Mouse (Mus musculus) megakaryocyte-erythroid progenitor cell, adult 5-6 weeks (primary cell): ENCODE results near the gene Man1c1. TPM values are rescaled to one million over a fixed set of nuclear protein-coding genes. Genes with fewer than 3 reads are reported as not detected.

Experiments
- ATAC-seq: replicated peaks from 2 replicates; pipeline ENCODE4 v1.8.0; 2016; ENCODE audit warnings: mild to moderate bottlenecking, inconsistent platforms; ENCODE audit not compliant: severe bottlenecking, poor library complexity, low FRiP score, low TSS enrichment
- total RNA-seq, 2 experiments: library from RNA; stranded (forward) in 1 of 2; stranded (reverse) in 1 of 2; fragments of 200-1000, 215-1000 nt in 1 of 2; fragments of >200 nt in 1 of 2; fragmentation: Nextera tagmentation in 1 of 2; gene quantifications; 2 replicates each; pipeline ENCODE4 v1.2.3; 2014 to 2017

Man1c1 gene
- total RNA-seq, 2 experiments from 2014 or later: 0.59 TPM; not detected in 1

DNA sequence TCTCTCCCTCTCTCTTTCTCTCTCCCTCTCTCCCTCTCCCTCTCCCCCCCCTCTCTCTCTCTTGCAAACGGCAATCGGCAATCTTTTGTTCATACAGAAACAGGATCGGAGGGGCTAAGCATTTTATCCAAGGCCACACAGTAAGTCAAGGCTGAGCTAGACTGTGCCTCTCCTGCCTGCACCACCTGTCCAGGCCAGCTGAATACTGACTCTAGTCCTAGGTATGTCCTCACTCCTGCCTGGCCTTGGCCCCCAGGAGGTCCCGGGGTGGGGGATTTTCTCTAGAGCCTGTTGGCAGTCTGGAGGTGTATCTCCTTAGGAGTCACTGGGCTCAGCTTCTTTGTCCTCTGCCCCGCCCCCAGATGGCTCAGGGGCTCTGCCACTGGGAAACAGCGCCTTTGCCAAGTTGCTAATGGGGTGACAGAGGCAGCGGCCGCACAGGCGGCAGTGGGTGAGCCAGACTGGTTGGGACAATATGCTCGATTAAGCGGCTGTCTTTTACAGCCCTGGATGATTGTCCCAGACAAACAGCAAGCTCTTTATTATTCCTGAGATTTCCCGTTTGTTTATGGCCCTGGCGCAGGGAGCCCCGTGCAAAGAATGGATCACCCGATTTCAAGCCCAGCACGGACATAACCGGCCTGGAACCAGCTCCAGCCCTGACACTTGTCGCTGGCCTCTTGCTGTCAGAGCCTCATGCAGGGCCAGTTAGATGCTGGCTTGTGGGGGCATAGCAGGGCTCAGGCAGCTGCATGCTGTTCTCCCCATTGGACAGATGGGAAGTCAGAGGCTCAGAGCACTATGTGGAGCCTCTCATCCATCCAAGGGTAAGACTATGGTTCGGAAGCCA, 136.5 kb downstream of the Man1c1 start:
- ATAC-seq: no peak

DNA sequence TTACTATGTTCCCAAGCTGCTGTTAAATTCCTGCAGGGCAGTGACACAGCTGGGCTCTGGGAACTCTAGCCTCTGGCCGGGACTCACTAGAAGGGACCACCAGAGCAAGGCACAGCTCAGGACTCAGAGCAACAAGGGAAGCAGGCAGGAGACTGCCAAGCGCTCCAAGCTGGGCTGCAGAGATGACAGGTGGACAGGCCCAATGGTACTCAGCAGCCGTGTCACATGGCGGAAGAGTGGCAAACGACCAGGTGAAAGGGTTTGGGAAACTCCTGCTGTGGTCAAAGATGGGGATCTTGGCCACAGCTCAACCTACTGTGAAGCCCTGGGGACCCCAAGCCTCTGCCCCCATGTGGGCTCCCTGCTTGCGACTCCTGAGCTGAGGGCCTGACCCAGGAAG, 140.0 kb downstream of the Man1c1 start:
- peak; percentile 11; the same call in 1 of the 2 replicates for ATAC-seq

DNA sequence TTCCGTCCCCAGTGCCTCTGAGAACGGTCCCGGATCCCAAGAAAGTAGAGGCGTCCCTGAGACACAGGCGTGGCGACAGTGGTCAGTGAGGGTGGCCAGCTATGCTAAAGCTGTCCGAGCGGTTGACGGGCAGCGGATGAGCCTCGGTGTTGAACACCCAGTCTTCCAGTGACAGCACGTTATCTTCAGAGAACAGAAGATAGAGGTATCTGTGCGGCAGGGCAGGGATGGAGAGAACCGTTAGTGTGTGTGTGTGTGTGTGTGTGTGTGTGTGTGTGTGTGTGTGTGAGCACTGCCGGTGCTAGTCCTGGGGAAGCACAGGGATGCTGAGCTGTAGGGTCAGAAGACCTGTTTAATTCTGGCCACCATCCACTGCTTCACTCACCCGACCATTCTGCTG, 140.5 kb downstream of the Man1c1 start:
- peak; percentile 51; the same call in 1 of the 2 replicates for ATAC-seq

DNA sequence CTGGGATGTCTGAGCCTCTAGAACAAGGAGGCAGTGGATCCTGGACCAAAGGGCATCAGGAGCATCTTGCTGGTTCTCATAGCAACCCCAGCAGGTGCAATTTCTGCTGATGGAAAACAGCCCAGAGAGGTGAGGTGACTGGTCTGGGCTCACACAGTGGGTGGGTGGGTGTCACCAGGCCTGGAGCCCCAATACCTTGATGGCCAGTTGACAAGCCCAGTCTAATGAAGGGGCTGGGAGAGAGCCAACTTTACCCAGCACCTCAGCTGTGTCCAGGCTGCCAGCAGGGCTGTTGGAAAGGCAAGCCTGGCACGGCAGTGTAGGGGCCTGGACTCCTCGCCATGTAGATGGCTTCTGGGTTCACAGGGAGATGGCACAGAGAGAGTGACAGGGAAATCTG, 142.1 kb downstream of the Man1c1 start:
- no peak for ATAC-seq

DNA sequence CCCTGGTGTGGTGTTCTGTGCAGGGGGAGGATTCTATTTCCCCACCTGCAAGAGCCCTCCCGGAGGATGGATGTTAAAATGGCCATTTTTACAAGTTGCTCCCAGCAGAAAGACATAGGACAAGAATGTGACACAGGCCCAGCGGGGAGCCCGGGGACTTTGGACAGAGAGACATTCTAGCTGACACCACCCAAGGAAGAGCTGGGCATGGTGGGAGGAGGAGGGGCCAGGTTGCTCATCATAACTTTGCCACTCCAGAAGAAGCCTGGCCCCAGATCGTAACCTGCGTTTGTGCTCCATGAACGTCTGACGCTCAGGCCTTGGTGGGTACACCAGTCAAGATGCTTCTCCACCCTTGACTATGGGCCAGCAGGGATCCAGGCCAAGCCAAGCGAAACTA, 143.4 kb downstream of the Man1c1 start:
- ATAC-seq: no peak

DNA sequence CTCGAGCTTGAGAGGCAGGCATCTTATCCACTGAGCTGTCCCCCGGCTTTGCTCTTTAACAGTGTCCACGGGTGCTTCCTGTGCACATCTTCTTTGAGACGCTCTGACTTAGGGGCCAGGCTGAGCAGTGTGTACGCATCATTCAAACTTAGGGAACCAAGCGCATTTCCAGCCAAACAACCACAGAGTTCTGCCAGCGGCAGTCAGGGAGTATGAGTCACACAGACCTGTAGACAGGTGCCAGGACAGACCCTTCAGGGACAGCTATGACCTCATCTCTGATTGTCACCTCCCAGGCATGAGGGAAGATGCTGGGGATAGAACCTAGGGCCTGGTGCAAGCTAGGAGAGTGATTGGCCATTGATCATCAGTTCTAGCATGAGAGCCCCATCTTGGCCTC, 144.9 kb downstream of the Man1c1 start:
- ATAC-seq: no peak

DNA sequence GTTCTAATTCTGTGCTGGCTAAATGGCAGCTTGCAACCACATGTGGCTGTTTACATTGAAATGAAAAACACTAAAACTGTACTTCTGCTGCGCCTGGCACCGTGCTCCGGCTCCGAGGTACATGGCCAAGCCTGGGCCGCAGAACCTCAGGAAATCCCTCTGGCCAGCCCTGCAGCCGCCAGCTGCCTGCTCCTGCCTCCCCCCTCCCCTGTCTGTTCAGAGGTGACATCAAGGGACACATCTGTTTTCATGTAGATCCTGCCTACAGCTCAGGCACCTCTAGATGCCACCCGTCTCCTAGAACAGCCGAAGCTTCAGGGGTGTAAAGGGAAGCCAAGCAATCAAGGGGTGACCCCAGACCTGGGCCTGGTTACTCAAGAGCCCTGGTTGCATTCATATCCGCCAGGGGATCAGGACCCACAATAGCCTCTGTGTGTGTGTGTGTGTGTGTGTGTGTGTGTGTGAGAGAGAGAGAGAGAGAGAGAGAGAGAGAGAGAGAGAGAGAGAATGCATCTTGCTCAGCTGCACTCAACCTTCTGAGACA, 145.4 kb downstream of the Man1c1 start:
- ATAC-seq: no peak

DNA sequence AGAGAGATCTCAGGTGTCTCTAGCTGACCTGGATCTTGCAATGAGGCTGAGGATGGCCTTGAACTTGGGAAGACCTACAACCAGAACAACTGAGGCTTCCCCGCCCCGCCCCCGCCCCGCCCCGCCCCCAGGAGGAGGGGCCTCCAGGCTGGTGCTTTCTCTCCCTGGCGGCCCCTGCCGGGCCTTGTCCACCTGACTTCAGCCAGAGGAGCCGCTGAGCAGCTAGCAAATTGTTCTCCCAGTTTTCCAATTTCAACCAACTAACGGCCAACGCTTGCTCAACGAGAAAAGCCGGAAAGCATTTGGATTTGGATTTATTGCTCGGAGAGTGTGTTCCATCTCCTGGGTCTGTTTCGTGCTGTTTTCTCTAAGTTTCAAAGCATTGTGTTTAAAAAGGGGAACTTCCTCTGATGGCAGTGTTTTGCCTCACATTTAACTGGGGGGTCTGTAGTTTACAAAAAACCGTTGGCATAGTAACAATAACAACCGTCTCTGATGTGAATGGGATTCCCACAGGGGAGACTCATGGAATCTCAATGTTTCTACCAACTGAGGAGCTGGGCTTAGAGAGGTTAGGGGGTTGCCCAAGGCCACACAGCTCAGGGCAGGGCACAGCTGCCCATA, 146.4 kb downstream of the Man1c1 start:
- ATAC-seq: 0 out of 2 replicates have a peak, but pooled peaks have one; percentile 35

DNA sequence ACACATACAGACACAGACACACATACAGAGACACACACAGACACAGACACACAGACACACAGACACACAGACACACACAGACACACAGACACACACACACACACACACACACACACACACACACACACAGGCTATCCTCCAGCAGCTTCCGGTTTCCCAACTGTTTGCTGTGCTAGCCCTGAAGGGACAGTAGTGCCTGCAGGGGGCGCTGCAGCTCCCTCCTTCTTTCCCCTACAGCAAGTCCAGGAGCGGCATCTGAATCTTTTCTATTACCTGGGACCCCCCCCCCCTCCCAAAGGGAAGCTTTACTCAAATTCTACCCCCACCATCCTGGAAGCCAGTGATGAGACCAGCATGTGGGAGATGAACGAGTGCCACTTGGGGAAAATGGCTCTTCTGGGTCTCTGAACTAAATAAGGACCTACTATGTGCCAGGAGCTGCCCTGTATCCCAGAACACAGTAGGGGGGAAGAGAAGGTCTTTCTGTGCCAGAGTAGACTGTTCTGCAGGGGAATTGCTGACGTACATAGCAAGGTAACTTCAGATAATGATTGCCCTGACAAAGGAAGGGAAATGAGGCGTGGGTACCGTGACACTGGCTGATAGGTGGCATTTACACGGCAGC, 148.0 kb downstream of the Man1c1 start:
- ATAC-seq: no peak

DNA sequence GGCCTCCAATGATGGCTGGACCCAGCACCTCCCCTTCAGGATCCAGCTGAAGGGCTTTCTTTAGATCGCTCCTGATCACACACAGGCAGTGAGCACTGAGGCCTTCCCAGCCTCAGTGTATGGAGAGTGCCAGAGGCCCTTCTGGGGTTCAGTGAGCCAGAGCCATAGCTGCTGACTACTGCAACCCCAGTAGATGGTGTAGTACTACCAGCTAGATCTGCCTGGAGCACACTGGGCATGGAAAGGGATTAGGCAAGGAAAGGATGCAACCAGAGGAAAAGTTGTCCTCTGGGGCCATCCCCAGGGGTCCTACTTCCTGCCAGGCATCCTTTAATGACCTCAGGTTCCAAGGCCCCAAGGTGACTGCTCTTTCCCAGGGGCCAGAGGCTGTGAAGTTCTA, 150.5 kb downstream of the Man1c1 start:
- no peak for ATAC-seq

DNA sequence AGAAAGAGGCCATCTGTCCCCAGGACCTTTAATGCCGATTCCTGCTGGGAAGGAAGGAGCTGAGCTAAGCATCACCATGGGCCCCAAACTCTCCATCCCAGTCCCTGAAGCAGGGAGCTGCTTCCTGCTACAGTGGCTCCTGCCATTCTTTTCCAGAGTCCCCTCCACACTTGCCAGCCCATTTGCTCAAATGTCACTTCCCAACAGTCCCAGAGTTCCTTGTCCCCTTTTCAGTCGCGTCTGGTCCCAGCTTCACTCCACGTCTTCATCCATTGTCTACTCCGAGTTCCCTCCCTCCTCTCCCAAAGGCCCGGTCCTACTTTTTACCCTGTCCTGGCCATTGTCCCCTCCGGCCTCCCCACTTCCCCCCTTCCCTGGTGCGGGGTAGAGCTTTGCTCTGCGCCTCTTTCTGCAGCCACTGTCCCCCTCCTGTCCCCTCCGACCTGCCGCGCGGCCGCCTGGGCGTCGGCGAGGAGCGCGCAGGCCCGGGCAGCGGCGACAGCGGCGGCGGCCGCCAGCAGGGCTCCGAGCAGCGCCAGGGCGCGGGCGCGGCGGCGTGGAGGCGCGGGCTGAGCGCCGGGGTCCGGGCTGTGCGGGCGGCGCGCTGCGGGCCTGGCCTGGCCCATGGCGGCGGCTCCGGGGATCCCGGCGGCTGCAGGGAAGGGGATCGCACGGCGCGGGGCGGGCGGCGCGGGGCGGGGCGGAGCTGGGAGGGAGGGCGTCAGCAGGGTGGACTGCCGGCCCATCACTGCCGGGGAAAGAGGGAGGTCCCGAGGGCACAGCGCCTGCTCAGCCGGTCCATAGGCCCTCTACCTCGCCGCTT, 152.4 kb downstream of the Man1c1 start, which contains the start of gene Selenon:
Selenon (minus strand) TSS at position 673 of the 823 bp plus-strand sequence.
- no peak for ATAC-seq

DNA sequence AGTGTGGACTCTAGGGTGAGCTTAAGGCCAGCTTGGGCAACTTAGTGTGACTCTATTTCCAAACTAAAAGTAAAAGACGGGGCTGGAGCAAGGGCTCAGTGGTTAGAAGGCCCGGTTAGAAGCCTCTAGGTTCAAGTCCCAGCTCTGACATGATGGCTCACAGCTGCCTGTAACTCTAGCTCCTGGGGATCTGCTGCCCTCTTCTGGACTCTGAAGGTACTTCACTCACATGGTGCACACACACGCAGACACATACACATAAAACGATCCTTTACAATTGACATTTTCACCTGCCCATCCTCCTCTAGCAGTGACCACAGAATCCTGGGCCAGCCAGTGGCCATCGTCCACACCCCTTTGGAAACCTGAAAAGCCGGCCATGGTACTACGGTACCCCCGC, 154.2 kb downstream of the Man1c1 start:
- ATAC-seq: no peak

DNA sequence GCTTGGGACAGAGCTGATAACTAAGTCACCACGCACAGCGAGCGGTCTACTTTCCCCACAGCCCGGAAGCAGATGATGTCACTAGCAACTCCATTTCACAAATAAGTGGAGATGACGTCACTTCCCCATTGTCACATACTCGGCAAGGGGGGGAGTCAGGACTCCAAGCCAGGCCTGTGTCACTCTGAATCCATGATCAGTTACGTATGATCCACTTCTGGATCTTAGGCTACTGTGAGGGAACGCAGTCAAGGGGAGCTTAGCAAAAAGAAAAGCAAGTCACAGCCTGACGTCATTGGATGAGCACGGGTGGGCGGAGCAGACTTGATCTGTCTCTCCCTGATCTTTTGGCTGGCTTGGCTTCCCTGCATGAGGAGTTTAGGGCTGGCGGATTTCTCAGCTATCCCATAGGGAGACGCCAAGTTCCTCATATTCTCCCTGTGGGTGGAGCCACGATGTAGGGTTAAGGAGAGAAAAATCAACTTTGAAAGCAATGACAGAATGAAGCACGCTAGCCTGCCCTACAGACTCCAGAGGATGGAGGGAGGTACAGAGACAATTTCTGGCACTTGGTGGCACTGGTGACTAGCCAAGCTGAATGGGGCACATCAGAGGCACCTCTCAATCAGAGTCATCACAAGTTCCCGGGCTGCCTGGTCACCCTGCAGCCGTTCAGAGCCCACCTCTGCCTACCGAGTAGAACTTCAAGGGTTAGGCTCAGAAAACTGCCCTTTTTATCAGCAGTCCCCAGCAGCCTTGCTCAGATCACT, 155.7 kb downstream of the Man1c1 start:
- peak; percentile 43; the same call in 1 of the 2 replicates for ATAC-seq

DNA sequence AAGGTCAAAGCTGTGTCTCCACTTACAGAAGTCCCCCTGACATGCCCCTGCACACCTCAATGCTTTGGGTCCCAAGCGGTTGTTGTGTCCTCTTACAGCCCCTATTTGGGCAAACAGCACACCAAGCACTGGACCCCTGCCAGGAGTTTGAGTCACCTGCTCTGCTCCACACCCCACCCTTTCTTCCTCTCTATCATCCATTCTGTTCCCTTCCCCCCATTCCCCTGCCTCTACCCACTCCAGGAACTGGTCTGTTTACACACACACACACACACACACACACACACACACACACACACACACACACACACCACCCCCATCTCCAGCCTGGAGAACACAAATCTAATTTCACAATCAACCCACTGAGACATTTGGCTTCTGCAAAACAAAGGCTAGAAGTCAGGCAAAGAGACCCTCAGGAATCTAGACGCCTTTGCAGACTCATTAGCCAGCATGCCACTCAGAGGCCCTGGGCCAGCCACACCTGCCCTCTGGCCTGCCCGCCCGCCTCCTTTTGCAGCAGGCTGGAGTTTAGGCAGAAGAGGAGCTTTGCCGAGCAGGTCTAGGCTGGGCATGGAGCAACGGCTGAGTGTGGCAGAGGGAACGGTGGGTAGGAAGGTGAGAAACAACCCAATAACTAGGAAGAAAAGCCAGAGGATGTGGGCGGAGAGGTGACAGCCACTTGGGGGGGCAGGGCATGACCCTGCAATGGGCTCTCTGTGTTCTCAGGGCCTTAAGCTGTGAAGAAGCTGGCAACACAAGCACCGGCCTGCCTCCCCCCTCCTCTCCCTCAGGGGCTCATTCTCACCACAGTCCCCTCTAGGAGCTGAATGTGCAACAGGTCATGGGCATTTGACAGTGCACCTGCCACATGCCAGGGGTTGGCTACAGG, 157.0 kb downstream of the Man1c1 start:
- ATAC-seq: no peak

DNA sequence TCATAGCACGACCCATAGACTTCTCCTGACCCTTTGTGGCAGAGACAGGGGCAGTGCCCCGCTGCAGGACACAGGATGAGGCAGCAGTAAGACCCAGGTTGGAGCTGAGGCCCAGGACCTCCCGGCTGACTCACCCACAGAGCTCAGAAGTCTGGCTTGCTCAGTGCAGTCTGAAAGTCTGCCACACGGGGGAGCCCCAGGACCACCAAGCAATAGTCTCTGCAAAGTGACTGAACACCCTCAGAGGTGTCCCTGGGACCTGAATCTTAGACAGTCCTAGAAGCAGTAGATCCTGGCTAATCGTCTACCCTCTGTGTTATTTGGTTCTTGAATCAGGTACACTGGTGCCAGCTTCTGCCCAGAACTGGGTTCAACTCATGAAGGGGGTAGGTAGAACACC, 160.8 kb downstream of the Man1c1 start:
- ATAC-seq: peak; percentile 72

DNA sequence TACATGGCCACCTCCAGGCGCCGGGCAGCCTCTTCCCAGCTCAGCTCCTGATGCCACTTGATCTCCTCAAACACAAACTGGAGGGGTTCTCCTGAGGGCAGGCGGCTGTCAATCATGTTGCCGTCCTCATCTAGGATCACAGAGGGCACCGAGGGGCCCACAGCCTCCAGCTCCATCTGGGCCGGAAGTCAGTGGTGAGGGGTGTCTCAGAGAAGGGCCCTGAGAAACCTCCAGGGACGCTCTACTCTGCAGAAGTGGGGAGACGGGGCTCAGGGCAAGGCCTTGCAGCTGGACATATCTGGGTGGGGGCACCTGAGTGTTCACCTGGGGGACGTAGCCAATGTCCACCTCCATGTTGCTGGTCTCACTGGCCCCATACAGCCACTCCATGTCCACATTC, 161.4 kb downstream of the Man1c1 start:
- no peak for ATAC-seq

DNA sequence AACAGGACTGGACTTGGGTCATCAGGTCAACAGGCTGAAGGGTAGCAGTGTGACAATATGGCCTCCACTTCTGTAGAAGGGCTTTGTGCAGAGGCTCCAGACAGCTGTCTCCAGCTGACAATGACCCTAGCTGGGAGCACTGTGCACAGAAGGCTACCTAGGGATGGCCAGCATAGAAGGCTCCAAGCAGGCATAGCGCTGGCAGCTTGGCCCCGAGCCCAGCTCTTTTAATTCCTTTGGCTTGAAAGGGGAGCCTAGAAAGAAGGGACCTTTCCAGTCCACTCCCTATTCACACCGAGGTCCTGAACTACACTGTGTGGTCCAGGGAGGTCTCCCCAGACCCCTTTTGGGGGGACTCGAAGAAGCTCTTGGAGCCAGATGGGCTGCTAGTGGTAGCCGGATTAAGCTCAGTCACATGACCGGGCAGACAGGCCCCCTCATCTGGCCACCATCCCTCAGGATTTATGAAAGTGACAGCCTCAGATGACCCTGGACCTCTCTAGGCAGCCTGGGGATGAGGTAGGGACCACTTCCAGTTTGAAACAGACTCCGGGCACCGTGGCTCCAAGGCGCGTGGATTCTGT, 165.0 kb downstream of the Man1c1 start:
- no peak for ATAC-seq
